Mouse (Mus musculus) CD4-positive, CD25-positive, alpha-beta regulatory T cell, adult 2 months (primary cell): ENCODE data around the gene Mtg2.

ENCODE experiments used
- DNase-seq: peaks from one replicate; pipeline ENCODE4 v3.0.0-alpha.2; 2012; ENCODE audit warnings: low read depth, low spot score

The Mtg2 gene

GRCm38 (mm10) chr2:180070481-180071453 lies at the start of gene Mtg2:
TSS of gene Mtg2 (plus strand) at chr2:180070588.
- peak; percentile 95 for DNase-seq

DNA sequence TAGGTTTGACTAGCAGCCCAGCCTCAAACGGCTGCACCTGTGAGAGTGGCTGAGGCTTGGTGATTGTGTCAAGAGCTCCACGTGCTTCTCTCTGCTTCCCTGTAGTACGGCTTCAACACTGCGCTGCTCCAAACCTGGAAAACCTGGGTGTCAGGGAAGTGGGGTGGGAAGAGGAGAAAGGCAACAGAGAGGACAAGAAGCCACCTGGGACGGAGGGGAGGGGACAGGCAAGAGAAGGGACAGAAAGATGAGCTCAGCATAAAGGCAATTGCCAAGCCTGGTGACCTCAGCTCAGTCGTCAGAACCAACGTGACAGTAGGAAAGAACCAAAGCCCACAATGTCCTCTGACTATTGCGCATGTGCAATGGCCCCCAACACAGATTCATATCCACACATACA lies 49.5 kb upstream of the Mtg2 start:
- DNase-seq: no peak

- DNase-seq: no peak
Measured at GRCm38 (mm10) chr2:180022751-180023150, 47.6 kb upstream of the Mtg2 start.

DNA sequence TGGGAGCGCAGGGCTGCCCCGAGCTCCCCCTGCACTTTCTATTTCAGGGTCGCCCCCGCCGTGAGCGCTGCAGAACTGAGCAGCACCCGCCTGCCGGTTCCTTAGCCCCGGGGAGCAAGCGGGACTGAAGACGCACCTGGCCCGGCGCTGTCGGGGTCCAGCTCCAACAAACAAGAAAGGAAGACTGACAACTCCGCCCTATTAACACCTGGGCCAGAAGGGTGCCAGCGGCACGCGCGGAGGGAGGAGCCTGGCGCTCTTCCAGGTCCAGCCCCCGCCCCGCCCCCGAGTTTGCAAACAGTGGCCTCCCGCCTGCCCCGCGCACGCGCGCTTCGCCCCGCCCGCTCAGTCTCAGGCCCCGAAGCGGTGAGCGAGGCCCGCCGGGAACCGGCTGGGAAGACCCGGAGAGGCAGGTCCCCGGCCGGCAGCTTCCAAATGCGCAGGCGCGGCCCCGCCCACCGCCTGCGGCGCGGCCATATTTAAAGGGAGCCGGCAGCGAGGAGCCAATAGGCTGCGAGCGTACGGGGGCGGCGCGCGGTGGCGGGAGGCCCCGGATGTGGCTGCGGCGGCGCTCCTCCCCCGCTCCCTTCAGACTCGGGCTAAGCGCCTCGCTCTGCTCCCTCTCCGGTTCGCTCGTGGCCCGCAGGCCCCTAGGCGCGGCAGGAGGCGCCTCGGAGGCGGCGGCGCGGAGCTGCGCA lies 45.8 kb upstream of the Mtg2 start, which contains the start of gene Lsm14b:
Gene Lsm14b (plus strand): TSS at position 587 of the 698 bp plus-strand sequence.
- DNase-seq: peak; percentile 100

DNA sequence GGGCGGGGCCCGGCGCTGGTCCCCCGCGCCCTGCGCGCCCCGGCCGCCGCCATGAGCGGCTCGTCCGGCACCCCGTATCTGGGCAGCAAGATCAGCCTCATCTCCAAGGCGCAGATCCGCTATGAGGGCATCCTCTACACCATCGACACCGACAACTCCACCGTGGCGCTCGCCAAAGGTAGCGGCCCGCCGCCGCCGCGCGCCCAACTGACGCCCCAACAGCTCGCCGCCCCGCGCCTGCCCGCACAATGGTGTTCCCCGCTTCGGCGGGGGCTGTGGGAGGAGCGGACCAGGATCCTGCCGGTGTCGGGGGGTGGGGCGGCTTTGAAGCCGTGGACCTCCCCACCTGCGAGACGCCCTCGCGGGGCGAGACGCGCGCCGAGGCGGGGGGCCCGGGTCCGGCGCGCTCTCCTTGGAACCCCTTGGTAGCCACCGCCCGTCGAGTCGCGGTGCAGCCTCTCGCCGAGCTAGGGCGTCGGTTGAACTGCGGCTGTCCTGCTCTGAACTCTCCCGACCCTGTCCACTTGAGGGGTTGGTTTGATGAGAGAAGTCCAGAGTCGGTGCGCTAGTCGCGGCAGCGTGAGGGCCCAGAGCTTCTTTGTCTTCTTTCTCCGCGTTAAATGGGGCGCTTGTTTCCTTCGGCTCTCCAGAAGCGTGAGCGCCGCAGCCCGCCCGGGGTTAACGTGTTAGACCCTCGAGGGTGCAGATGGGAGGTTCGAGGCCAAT lies 45.1 kb upstream of the Mtg2 start:
- no peak for DNase-seq

DNA sequence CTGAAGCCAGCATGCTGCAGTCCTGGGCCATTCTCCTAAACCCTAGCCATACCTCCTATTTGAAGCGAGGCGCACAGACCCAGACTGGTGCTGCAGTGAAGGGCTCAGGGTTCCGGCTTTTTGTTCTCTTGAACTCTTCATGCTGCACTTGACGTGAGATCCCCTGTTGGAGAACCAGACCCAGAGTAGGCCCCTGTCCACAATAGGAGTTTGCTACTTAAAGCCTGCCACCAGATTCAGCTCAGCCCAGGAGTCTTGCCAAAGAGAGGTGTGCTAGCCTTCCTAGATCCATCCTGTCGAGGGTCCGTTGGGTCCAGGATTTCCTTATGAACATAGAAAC lies 44.6 kb upstream of the Mtg2 start:
- no peak for DNase-seq

- DNase-seq: no peak
Measured at GRCm38 (mm10) chr2:180027768-180028167, 42.6 kb upstream of the Mtg2 start.

GRCm38 (mm10) chr2:180031270-180031669 lies 39.1 kb upstream of the Mtg2 start:
- DNase-seq: no peak

GRCm38 (mm10) chr2:180032925-180033324 lies 37.5 kb upstream of the Mtg2 start:
- DNase-seq: no peak

GRCm38 (mm10) chr2:180033956-180034355 lies 36.4 kb upstream of the Mtg2 start:
- no peak for DNase-seq

- DNase-seq: no peak
Measured at GRCm38 (mm10) chr2:180034753-180035152, 35.6 kb upstream of the Mtg2 start.

GRCm38 (mm10) chr2:180040406-180040805 lies 30.0 kb upstream of the Mtg2 start:
- DNase-seq: no peak

GRCm38 (mm10) chr2:180041577-180042255 lies 28.7 kb upstream of the Mtg2 start:
- peak; percentile 65 for DNase-seq

GRCm38 (mm10) chr2:180042256-180042857 lies 28.0 kb upstream of the Mtg2 start, which contains the start of the genes Psma7 and Ss18l1:
TSS of gene Psma7 (minus strand) at chr2:180042433.
TSS of gene Ss18l1 (plus strand) at chr2:180042509.
- peak; percentile 94 for DNase-seq

GRCm38 (mm10) chr2:180042858-180043515 lies 27.4 kb upstream of the Mtg2 start:
- DNase-seq: peak; percentile 71

DNA sequence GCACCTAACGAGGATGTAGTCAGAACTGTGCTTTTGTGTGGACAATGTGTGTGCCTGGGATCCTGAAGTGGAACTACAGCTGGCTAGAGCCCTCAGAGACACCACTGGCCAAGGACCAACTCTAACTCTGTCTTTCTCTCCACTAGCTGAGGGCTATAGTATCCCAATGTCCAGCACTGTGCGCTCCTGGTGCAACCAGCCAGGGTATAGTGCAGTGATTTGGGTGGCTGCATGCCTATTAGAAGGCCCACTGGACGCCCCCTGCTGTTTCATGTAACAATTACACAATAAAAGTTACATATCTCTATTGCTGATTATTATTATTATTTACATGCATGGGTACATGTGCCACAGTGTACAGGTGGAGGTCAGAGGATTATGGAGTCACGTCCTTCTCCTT lies 25.1 kb upstream of the Mtg2 start:
- peak; percentile 82 for DNase-seq

DNA sequence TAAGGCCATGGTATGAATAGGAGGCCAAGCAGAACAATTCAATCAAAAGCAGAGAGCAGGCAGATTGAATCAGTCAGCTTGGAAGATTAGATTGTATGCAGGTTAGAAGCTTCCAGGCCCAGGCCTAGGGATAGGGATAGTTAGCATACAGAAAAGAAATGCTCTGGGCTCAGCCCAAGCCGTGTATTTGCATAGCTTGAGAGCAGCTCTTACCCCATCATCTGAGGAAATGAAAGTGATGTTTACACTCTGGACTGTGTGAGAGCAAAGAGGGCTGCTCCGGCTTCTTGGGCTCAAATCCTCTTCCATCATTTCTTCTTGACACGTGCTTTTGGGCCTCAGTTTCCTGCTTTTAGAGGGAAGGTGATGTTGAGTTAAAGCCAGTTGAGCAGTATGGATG lies 22.8 kb upstream of the Mtg2 start:
- no peak for DNase-seq

DNA sequence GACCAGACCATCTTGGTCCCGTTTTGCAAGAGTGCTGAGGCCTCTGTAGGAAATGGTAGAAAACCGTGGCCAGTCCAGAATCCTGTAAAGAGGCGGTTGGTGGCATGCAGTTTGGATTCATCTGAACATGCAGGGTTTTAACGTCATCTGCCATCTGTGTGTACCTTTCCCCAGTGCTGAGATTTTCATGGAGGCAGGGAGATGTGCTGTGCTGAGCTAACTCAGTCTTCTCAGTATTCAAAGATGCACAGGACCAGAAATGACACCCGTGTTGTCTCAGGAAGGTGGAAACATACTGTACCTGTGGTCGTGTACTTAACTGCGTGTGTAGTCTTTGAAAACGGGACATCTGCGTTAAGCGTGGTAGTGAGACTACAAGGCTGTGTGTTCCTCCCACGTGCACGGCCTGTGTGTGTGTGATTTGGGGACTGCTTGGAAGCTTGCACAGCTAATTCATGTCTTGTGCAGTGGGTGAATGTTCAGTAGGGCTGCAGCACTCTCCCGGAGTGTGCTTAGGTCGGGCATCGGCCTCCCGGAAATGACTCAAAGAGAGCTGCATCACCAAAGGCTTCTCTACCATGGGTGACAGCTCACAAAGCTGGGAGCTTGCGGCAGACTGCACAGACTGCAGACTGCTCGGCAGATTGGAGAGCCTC lies 22.3 kb upstream of the Mtg2 start:
- DNase-seq: no peak

- DNase-seq: peak; percentile 89
Measured at GRCm38 (mm10) chr2:180050986-180051385, 19.4 kb upstream of the Mtg2 start.
